Mouse (Mus musculus) MEL (cell line): ENCODE results near the gene Lrriq4. TPM values are rescaled to one million over a fixed set of nuclear protein-coding genes. Genes with fewer than 3 reads are reported as not detected.

Experiments used
- DNase-seq: peaks from one replicate; pipeline ENCODE4 v3.0.0; 2011; ENCODE audit warnings: low read depth, low spot score
- H3K27ac ChIP-seq: 2 replicates; pipeline ENCODE4 v1.5.1; 2012; ENCODE audit warnings: low read depth, mild to moderate bottlenecking, control low read depth, low read length, moderate library complexity; ENCODE audit not compliant: control insufficient read depth
- H3K27me3 ChIP-seq, 2 experiments: fragments of 150-350 bp in 1 of 2; sonication (generic) in 1 of 2; 2 replicates each; pipeline ENCODE4 v1.6.1; 2012; ENCODE audit warnings: low read length in 2 of 2, mild to moderate bottlenecking in 2 of 2, improper control_type of control experiment in 1 of 2, moderate library complexity in 1 of 2; ENCODE audit not compliant: insufficient read depth in 2 of 2, control insufficient read depth in 1 of 2
- H3K36me3 ChIP-seq, 2 experiments: 2 replicates each; pipeline ENCODE4 v1.6.1; 2012 to 2014; ENCODE audit warnings: low read length in 2 of 2, improper control_type of control experiment in 1 of 2, inconsistent platforms in 1 of 2, mild to moderate bottlenecking in 1 of 2; ENCODE audit not compliant: insufficient read depth in 2 of 2, control insufficient read depth in 1 of 2
- H3K4me1 ChIP-seq, 2 experiments: fragments of 150-350 bp in 1 of 2; sonication (generic) in 1 of 2; 2 replicates each; pipeline ENCODE4 v1.6.1; 2012; ENCODE audit warnings: low read length in 2 of 2, improper control_type of control experiment in 1 of 2, mild to moderate bottlenecking in 1 of 2; ENCODE audit not compliant: insufficient read depth in 2 of 2, control insufficient read depth in 1 of 2
- H3K4me3 ChIP-seq, 2 experiments: fragments of 150-350 bp in 1 of 2; sonication (generic) in 1 of 2; 2 replicates each; pipeline ENCODE4 v1.5.1; 2012; ENCODE audit warnings: low read depth in 2 of 2, low read length in 2 of 2, mild to moderate bottlenecking in 2 of 2, moderate library complexity in 2 of 2, control low read depth in 1 of 2, improper control_type of control experiment in 1 of 2; ENCODE audit not compliant: control insufficient read depth in 1 of 2, insufficient read depth in 1 of 2
- H3K79me2 ChIP-seq: 2 replicates; pipeline ENCODE4 v1.6.1; 2012; ENCODE audit warnings: mild to moderate bottlenecking, low read length, moderate library complexity; ENCODE audit not compliant: control insufficient read depth, poor library complexity, insufficient read depth
- H3K9ac ChIP-seq: 2 replicates; pipeline ENCODE4 v1.6.1; 2012; ENCODE audit warnings: low read depth, mild to moderate bottlenecking, control low read depth, low read length, moderate library complexity; ENCODE audit not compliant: control insufficient read depth, poor library complexity, severe bottlenecking
- H3K9me3 ChIP-seq: fragments of 150-350 bp; sonication (generic); replicated peaks from 2 replicates; pipeline ENCODE4 v1.6.1; 2012; ENCODE audit warnings: mild to moderate bottlenecking, low read length, improper control_type of control experiment, moderate library complexity; ENCODE audit not compliant: insufficient read depth
- BHLHE40 ChIP-seq: IDR thresholded peaks from 2 replicates; pipeline ENCODE4 v1.6.1; 2012; ENCODE audit warnings: low read depth, mild to moderate bottlenecking, inconsistent platforms, low read length, improper control_type of control experiment, borderline replicate concordance
- CHD1 ChIP-seq: IDR thresholded peaks from 2 replicates; pipeline ENCODE4 v1.6.1; 2012; ENCODE audit warnings: low read depth, mild to moderate bottlenecking, inconsistent platforms, low read length, improper control_type of control experiment
- CHD2 ChIP-seq: IDR thresholded peaks from 2 replicates; pipeline ENCODE4 v1.6.1; 2011; ENCODE audit warnings: low read length, improper control_type of control experiment
- CTCF ChIP-seq, 3 experiments: IDR thresholded peaks in 2 of 3; conservative IDR thresholded peaks in 1 of 3; 2 replicates each; pipeline ENCODE4 v1.5.1; 2011 to 2012; ENCODE audit warnings: low read length in 3 of 3, low read depth in 2 of 3, mild to moderate bottlenecking in 2 of 3, improper control_type of control experiment in 1 of 3, inconsistent platforms in 1 of 3, mixed read lengths in 1 of 3, moderate library complexity in 1 of 3; ENCODE audit not compliant: control insufficient read depth in 1 of 3, insufficient read depth in 1 of 3, poor library complexity in 1 of 3, severe bottlenecking in 1 of 3
- E2F4 ChIP-seq: IDR thresholded peaks from 2 replicates; pipeline ENCODE4 v1.6.1; 2011; ENCODE audit warnings: low read depth, low read length, improper control_type of control experiment, borderline replicate concordance
- ELF1 ChIP-seq: IDR thresholded peaks from 2 replicates; pipeline ENCODE4 v1.6.1; 2014; ENCODE audit warnings: low read depth, mild to moderate bottlenecking, inconsistent platforms, low read length, improper control_type of control experiment, moderate library complexity
- ETS1 ChIP-seq: IDR thresholded peaks from 2 replicates; pipeline ENCODE4 v1.6.1; 2012; ENCODE audit warnings: low read depth, mild to moderate bottlenecking, inconsistent platforms, low read length, improper control_type of control experiment, moderate library complexity
- GABPA ChIP-seq: IDR thresholded peaks from 2 replicates; pipeline ENCODE4 v1.6.1; 2012; ENCODE audit warnings: low read depth, mild to moderate bottlenecking, inconsistent platforms, low read length, improper control_type of control experiment, moderate library complexity
- GATA1 ChIP-seq: IDR thresholded peaks from 2 replicates; pipeline ENCODE4 v1.6.1; 2011; ENCODE audit warnings: low read depth, low read length, improper control_type of control experiment
- HCFC1 ChIP-seq: IDR thresholded peaks from 2 replicates; pipeline ENCODE4 v1.6.1; 2012; ENCODE audit warnings: low read depth, mild to moderate bottlenecking, inconsistent platforms, low read length, improper control_type of control experiment, moderate library complexity
- JUND ChIP-seq: IDR thresholded peaks from 2 replicates; pipeline ENCODE4 v1.6.1; 2011; ENCODE audit warnings: low read depth, mild to moderate bottlenecking, improper control_type of control experiment, low read length
- MAX ChIP-seq: IDR thresholded peaks from 2 replicates; pipeline ENCODE4 v1.6.1; 2011; ENCODE audit warnings: low read length, improper control_type of control experiment
- MAZ ChIP-seq: IDR thresholded peaks from 2 replicates; pipeline ENCODE4 v1.6.1; 2012; ENCODE audit warnings: low read depth, mild to moderate bottlenecking, inconsistent platforms, low read length, improper control_type of control experiment
- MXI1 ChIP-seq: IDR thresholded peaks from 2 replicates; pipeline ENCODE4 v1.6.1; 2011; ENCODE audit warnings: mild to moderate bottlenecking, low read depth, low read length, improper control_type of control experiment
- MYB ChIP-seq: IDR thresholded peaks from 2 replicates; pipeline ENCODE4 v1.6.1; 2011; ENCODE audit warnings: mild to moderate bottlenecking, low read depth, low read length, improper control_type of control experiment
- MYC ChIP-seq: IDR thresholded peaks from 2 replicates; pipeline ENCODE4 v1.6.1; 2011; ENCODE audit warnings: low read depth, mild to moderate bottlenecking, low read length, improper control_type of control experiment, moderate library complexity
- NRF1 ChIP-seq: IDR thresholded peaks from 2 replicates; pipeline ENCODE4 v1.6.1; 2014; ENCODE audit warnings: low read depth, mild to moderate bottlenecking, inconsistent platforms, low read length, improper control_type of control experiment, moderate library complexity; ENCODE audit not compliant: poor library complexity, insufficient read depth, severe bottlenecking
- POLR2A ChIP-seq, 2 experiments: IDR thresholded peaks; 2 replicates each; pipeline ENCODE4 v1.6.1; 2011 to 2012; ENCODE audit warnings: low read length in 2 of 2, mild to moderate bottlenecking in 2 of 2, control low read depth in 1 of 2, improper control_type of control experiment in 1 of 2, low read depth in 1 of 2, moderate library complexity in 1 of 2; ENCODE audit not compliant: control insufficient read depth in 1 of 2, insufficient read depth in 1 of 2, poor library complexity in 1 of 2
- POLR2AphosphoS2 ChIP-seq: IDR thresholded peaks from 2 replicates; pipeline ENCODE4 v1.6.1; 2011; ENCODE audit warnings: low read length, improper control_type of control experiment
- POLR2AphosphoS5 ChIP-seq: IDR thresholded peaks from 2 replicates; pipeline ENCODE4 v1.6.1; 2012; ENCODE audit warnings: low read depth, borderline replicate concordance, mild to moderate bottlenecking, inconsistent platforms, low read length, moderate library complexity, mixed read lengths
- RAD21 ChIP-seq: IDR thresholded peaks from 2 replicates; pipeline ENCODE4 v1.6.1; 2011; ENCODE audit warnings: mild to moderate bottlenecking, low read depth, low read length, improper control_type of control experiment
- RCOR1 ChIP-seq: IDR thresholded peaks from 2 replicates; pipeline ENCODE4 v1.6.1; 2012; ENCODE audit warnings: low read depth, mild to moderate bottlenecking, inconsistent platforms, low read length, improper control_type of control experiment
- SMC3 ChIP-seq: IDR thresholded peaks from 2 replicates; pipeline ENCODE4 v1.6.1; 2011; ENCODE audit warnings: low read depth, low read length, improper control_type of control experiment
- TAL1 ChIP-seq: IDR thresholded peaks from 2 replicates; pipeline ENCODE4 v1.6.1; 2012; ENCODE audit warnings: mild to moderate bottlenecking, inconsistent platforms, low read length, moderate library complexity, mixed read lengths
- TBP ChIP-seq: IDR thresholded peaks from 2 replicates; pipeline ENCODE4 v1.8.0; 2011; ENCODE audit warnings: low read depth, low read length, improper control_type of control experiment
- ZC3H11A ChIP-seq: IDR thresholded peaks from 2 replicates; pipeline ENCODE4 v1.6.1; 2012; ENCODE audit warnings: low read depth, mild to moderate bottlenecking, inconsistent platforms, low read length, improper control_type of control experiment
- ZNF384 ChIP-seq: IDR thresholded peaks from 2 replicates; pipeline ENCODE4 v1.6.1; 2012; ENCODE audit warnings: low read depth, mild to moderate bottlenecking, inconsistent platforms, low read length, improper control_type of control experiment
- polyA plus RNA-seq, 2 experiments: library from polyadenylated mRNA; stranded (reverse) in 1 of 2; unstranded in 1 of 2; fragments of >175 nt in 1 of 2; fragments of >200 nt in 1 of 2; gene quantifications; 2 replicates each; pipeline versions ENCODE4 v1.2.1 to v1.2.4; 2012; ENCODE audit warnings: low replicate concordance in 2 of 2, low read depth in 1 of 2; ENCODE audit not compliant: insufficient read length in 2 of 2, insufficient read depth in 1 of 2, missing spikeins in 1 of 2
- total RNA-seq: library from RNA; depleted of rRNA; stranded (reverse); fragments of 300-350 nt; gene quantifications from 2 replicates; pipeline ENCODE4 v1.2.3, GENCODE M21; 2012

Lrriq4 gene
- total and polyA plus RNA-seq, 3 experiments = not detected

DNA sequence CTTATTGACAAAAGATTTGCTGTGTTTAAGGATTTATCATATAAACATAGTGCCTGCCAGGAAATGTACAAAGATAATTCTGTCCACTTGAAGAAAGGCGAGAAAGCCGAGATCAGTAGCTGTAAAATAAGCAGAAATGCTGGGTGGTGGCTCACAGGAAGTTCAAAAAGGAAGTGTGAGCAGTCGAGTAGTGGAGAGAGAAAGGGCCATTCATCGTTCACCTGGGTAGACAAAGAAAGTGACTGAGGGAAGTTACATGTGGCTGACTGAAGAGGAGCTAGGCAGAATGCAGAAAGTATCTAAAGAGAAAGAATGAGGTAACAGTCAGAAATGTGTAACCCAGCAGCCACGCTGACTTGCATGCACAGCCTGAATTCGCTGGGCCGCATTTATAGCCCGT is 24.2 kb upstream of the Lrriq4 start:
- TF ChIP-seq GATA1 = no peak
- TF ChIP-seq GABPA = no peak
- TF ChIP-seq CHD2 = no peak
- TF ChIP-seq ELF1 = no peak
- TF ChIP-seq POLR2AphosphoS5 = no peak
- no peak for TF ChIP-seq HCFC1
- no peak for TF ChIP-seq CHD1
- TF ChIP-seq MYB = no peak
- no peak for TF ChIP-seq TBP
- no peak for TF ChIP-seq MAZ
- TF ChIP-seq MYC = no peak
- TF ChIP-seq, all 39 proteins: peak for 0
- Histone ChIP-seq H3K4me1 (no peaks in the 10 kb centered on the region), H3K27ac (0 out of 2 replicates have a peak overlapping the region, but pooled peaks have one; percentile 24), H3K9me3 (no peaks in the 10 kb centered on the region), H3K27me3 (no peaks in the 10 kb centered on the region), H3K36me3 (0 out of 4 replicates have a peak, but pooled peaks cover 0 to 2% of the 10 kb centered on the region in 2 experiments), H3K79me2 (no peaks in the 10 kb centered on the region), H3K4me3 (no peak overlapping the region), H3K9ac (no peak overlapping the region)
- peak; percentile 41 for DNase-seq

GRCm38 (mm10) chr3:30633681-30634080 is 10.6 kb upstream of the Lrriq4 start:
- peak; percentile 28 for DNase-seq
- H3K27ac ChIP-seq = no peak overlapping the region

GRCm38 (mm10) chr3:30635629-30636028 is 8.7 kb upstream of the Lrriq4 start:
- Histone ChIP-seq H3K9ac (no peak overlapping the region), H3K79me2 (no peaks in the 10 kb centered on the region), H3K27me3 (no peaks in the 10 kb centered on the region), H3K9me3 (no peaks in the 10 kb centered on the region), H3K4me1 (peaks cover 0 to 3% of the 10 kb centered on the region in 2 experiments; a peak in 2 of 4 replicates), H3K36me3 (no peaks in the 10 kb centered on the region), H3K27ac (no peak overlapping the region), H3K4me3 (no peak overlapping the region)
- DNase-seq = peak; percentile 14
- no peak for TF ChIP-seq POLR2AphosphoS5
- TF ChIP-seq MAX = no peak
- no peak for TF ChIP-seq BHLHE40
- no peak for TF ChIP-seq CHD1
- TF ChIP-seq ZNF384 = no peak
- TF ChIP-seq JUND = no peak
- TF ChIP-seq CTCF (IDR thresholded peaks at IDR 0.05 in 2 of 3, conservative IDR thresholded peaks at IDR 0.05 in 1 of 3; ENCODE audit: control insufficient read depth in 1 of 3, insufficient read depth in 1 of 3, low read depth in 2 of 3, low read length in 3 of 3, poor library complexity in 1 of 3, severe bottlenecking in 1 of 3) = peak in 2 of 3 experiments; percentile 34 to 43; a peak in 5 of 6 replicates
- TF ChIP-seq RAD21 = peak; percentile 18
- TF ChIP-seq POLR2AphosphoS2 = no peak
- no peak for TF ChIP-seq POLR2A (IDR thresholded peaks at IDR 0.05; ENCODE audit: control insufficient read depth in 1 of 2, insufficient read depth in 1 of 2, low read depth in 1 of 2, low read length in 2 of 2, poor library complexity in 1 of 2)
- peak; percentile 18; the same call in 1 of the 2 replicates for TF ChIP-seq SMC3
- no peak for TF ChIP-seq MXI1
- no peak for TF ChIP-seq TAL1
- no peak for TF ChIP-seq E2F4
- TF ChIP-seq NRF1 = no peak
- TF ChIP-seq ETS1 = no peak

More at GRCm38 (mm10) chr3:30633681-30634080, 10.6 kb upstream of the Lrriq4 start:
- H3K36me3 ChIP-seq = no peaks in the 10 kb centered on the region
- no peak overlapping the region for H3K9ac ChIP-seq
- H3K79me2 ChIP-seq = no peaks in the 10 kb centered on the region
- no peaks in the 10 kb centered on the region for H3K9me3 ChIP-seq
- H3K27me3 ChIP-seq = no peaks in the 10 kb centered on the region
- H3K4me1 ChIP-seq = no peaks in the 10 kb centered on the region
- TF ChIP-seq RAD21 (peak; percentile 30), ZC3H11A (0 out of 2 replicates have a peak, but pooled peaks have one; percentile 29), SMC3 (peak; percentile 45), CTCF (IDR thresholded peaks at IDR 0.05 in 2 of 3, conservative IDR thresholded peaks at IDR 0.05 in 1 of 3; ENCODE audit: control insufficient read depth in 1 of 3, insufficient read depth in 1 of 3, low read depth in 2 of 3, low read length in 3 of 3, poor library complexity in 1 of 3, severe bottlenecking in 1 of 3) (peak in 1 of 3 experiments; percentile 42; a peak in 2 of 6 replicates), RCOR1 (no peak), ETS1 (no peak)
- H3K4me3 ChIP-seq = no peak overlapping the region
